In the genomic region with DNA sequence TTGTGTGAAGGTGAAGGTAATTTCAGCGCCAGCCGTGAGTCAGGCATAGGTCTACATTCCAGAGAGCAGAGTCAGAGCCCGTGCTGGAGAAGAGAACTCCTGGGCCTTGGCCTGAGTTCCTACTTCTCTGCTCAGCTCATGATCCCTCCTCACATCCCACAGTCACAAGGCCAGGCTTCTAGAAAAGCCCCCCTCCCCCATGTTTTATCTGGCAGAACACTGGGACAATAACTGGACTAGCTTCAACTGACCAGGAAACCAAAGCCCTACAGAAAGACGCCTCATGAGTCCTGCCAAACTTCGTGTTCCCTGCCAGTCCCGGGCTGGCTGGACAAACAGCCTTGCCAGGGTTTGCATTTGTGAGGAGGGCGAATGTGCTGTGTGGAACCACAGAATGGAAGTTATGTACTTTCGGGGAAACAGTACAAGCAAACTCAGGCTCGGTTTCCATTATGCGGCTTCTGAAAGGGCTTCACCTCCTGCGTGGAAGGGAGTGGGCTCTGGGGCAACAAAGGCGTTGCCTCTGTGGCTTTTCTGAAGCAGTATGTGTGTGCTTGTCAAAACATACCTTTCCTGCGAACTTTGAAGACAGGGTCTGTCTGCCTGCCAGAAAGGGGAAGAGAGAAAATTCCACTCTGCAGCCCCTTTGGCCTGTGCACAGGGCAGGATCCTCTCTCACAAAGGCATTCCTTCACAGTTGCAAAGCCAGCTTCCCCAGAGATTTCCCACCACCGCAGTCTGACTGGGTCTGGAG, we compare ENCODE assay signal across 8 mouse cellular contexts.
DNase-seq lines count a peak whose midpoint lies in the region; ATAC-seq and TF ChIP-seq lines count a peak whose summit lies in the region.

No protein-coding gene starts in this region.

- H3K4me3 ChIP-seq in ES-Bruce4 (ENCODE audit: low read depth, low read length) = no peak overlapping the region
- H3K4me3 ChIP-seq in brown adipose tissue, adult 24 weeks (ENCODE audit: insufficient read depth, low read depth, low read length) = no peak overlapping the region
- H3K4me3 ChIP-seq in hindbrain, embryonic 16.5 days (ENCODE audit: low read length) = no peak overlapping the region
- no peak overlapping the region for H3K4me3 ChIP-seq in midbrain, postnatal 0 days (ENCODE audit: low read depth, low read length)

- ATAC-seq in hindbrain, embryonic 16.5 days = peak; percentile 86
- peak; percentile 77 for ATAC-seq in midbrain, postnatal 0 days (ENCODE audit: low FRiP score)

- 46% methylated on average over 14 of the region's 14 CpGs for WGBS in hindbrain, embryonic 16.5 days
- WGBS in midbrain, postnatal 0 days = 44% methylated on average over 14 of the region's 14 CpGs

- intact Hi-C loops in left cerebral cortex, postnatal 36 days (cut with DNase I) = no loop called here

- peaks cover 3% of the 10 kb centered on the region for H3K4me1 ChIP-seq in ES-Bruce4 (ENCODE audit: control insufficient read depth, insufficient read depth, low read length)
- H3K4me1 ChIP-seq in brown adipose tissue, adult 24 weeks (ENCODE audit: control insufficient read depth, insufficient read depth, insufficient read length, low read length) = peaks cover 26% of the 10 kb centered on the region
- H3K4me1 ChIP-seq in hindbrain, embryonic 16.5 days (ENCODE audit: control insufficient read depth, insufficient read depth, low read depth, low read length) = peaks cover 11% of the 10 kb centered on the region
- no peaks in the 10 kb centered on the region; the same call in 1 of the 2 replicates for H3K4me1 ChIP-seq in midbrain, postnatal 0 days (ENCODE audit: insufficient read depth, low read length)

- H3K9ac ChIP-seq in ES-Bruce4 (ENCODE audit: low read depth, poor library complexity, severe bottlenecking) = peak overlapping the region; percentile 15; the same call in 1 of the 2 replicates
- no peak overlapping the region for H3K9ac ChIP-seq in hindbrain, embryonic 16.5 days (ENCODE audit: low read depth, low read length)
- no peak overlapping the region for H3K9ac ChIP-seq in midbrain, postnatal 0 days (replicated peaks; ENCODE audit: low read length, poor library complexity, severe bottlenecking)

- peak; percentile 31 for DNase-seq in gastrocnemius, postnatal 10 days
- peak; percentile 24 to 39 for DNase-seq in left cerebral cortex, postnatal 36 days (ENCODE audit: low spot score in 2 of 2)
- DNase-seq in midbrain, postnatal 0 days (ENCODE audit: low spot score) = peak; percentile 85
- no peak for DNase-seq in spleen, postnatal 36 days (ENCODE audit: low spot score in 2 of 2)
- DNase-seq in cerebellum, adult 18-20 months = no peak

- H3K9me3 ChIP-seq in ES-Bruce4 (replicated peaks; ENCODE audit: control insufficient read depth, insufficient read depth, low read length, poor library complexity, severe bottlenecking) = no peaks in the 10 kb centered on the region
- H3K9me3 ChIP-seq in hindbrain, embryonic 16.5 days (ENCODE audit: control insufficient read depth, low read length) = no peaks in the 10 kb centered on the region
- H3K9me3 ChIP-seq in midbrain, postnatal 0 days (ENCODE audit: low read length) = no peaks in the 10 kb centered on the region

- no peaks in the 10 kb centered on the region for H3K36me3 ChIP-seq in ES-Bruce4 (ENCODE audit: control insufficient read depth, insufficient read depth, low read length, poor library complexity, severe bottlenecking)
- no peaks in the 10 kb centered on the region for H3K36me3 ChIP-seq in hindbrain, embryonic 16.5 days (ENCODE audit: control insufficient read depth, insufficient read depth, low read length)
- no peaks in the 10 kb centered on the region for H3K36me3 ChIP-seq in midbrain, postnatal 0 days (ENCODE audit: insufficient read depth, low read length)

- no peak for TF ChIP-seq POLR2A in ES-Bruce4 (IDR thresholded peaks at IDR 0.05; ENCODE audit: insufficient read depth, low read length)

- H3K27ac ChIP-seq in ES-Bruce4 (ENCODE audit: insufficient read depth, low read length) = no peak overlapping the region
- H3K27ac ChIP-seq in brown adipose tissue, adult 24 weeks (replicated peaks; ENCODE audit: low read depth, low read length) = peak overlapping the region; percentile 28
- H3K27ac ChIP-seq in hindbrain, embryonic 16.5 days (ENCODE audit: low read depth, low read length) = peak overlapping the region; percentile 41
- peak overlapping the region; percentile 62; the same call in 1 of the 2 replicates for H3K27ac ChIP-seq in midbrain, postnatal 0 days (ENCODE audit: low read depth, low read length)

- no peak for TF ChIP-seq EP300 in ES-Bruce4 (IDR thresholded peaks at IDR 0.05; ENCODE audit: insufficient read depth, low read depth, low read length)

- no peaks in the 10 kb centered on the region for H3K27me3 ChIP-seq in ES-Bruce4 (ENCODE audit: control insufficient read depth, insufficient read depth, low read length, poor library complexity, severe bottlenecking)
- H3K27me3 ChIP-seq in hindbrain, embryonic 16.5 days (replicated peaks; ENCODE audit: control insufficient read depth, insufficient read depth, low read length) = no peaks in the 10 kb centered on the region
- H3K27me3 ChIP-seq in midbrain, postnatal 0 days (ENCODE audit: insufficient read depth, low read length) = no peaks in the 10 kb centered on the region

- no peak for TF ChIP-seq CTCF in ES-Bruce4 (IDR thresholded peaks at IDR 0.05; ENCODE audit: low read depth, low read length)
- no peak for TF ChIP-seq CTCF in midbrain, postnatal 0 days (IDR thresholded peaks at IDR 0.05)

- H3K4me2 ChIP-seq in hindbrain, embryonic 16.5 days (ENCODE audit: low read length) = no peak overlapping the region
- H3K4me2 ChIP-seq in midbrain, postnatal 0 days (ENCODE audit: low read depth, low read length, poor library complexity, severe bottlenecking) = no peak overlapping the region; the same call in 1 of the 2 replicates

Comparison
In these comparisons a context has a peak if more than half of its experiments do, and no peak if none do; other contexts are left out.
1. DNase-seq: peak in gastrocnemius, postnatal 10 days (single experiment), left cerebral cortex, postnatal 36 days (2 of 2) and midbrain, postnatal 0 days (single experiment); none in spleen, postnatal 36 days (0 of 2) and cerebellum, adult 18-20 months (0 of 2).